Mouse (Mus musculus) C2C12 (cell line): ENCODE results near the gene Sh2b1. TPM values are rescaled to one million over a fixed set of nuclear protein-coding genes. Genes with fewer than 3 reads are reported as not detected.

Experiments
- H3K27me3 ChIP-seq: one replicate; pipeline ENCODE4 v1.6.1; 2011; ENCODE audit not compliant: control insufficient read depth, insufficient read depth, insufficient read length
- H3K36me3 ChIP-seq: one replicate; pipeline ENCODE4 v1.6.1; 2011; ENCODE audit not compliant: control insufficient read depth, insufficient read depth
- H3K4me3 ChIP-seq: one replicate; pipeline ENCODE4 v1.5.1; 2011; ENCODE audit warnings: mild to moderate bottlenecking, control low read depth; ENCODE audit not compliant: poor library complexity, insufficient read depth, severe bottlenecking
- H3K79me2 ChIP-seq: one replicate; pipeline ENCODE4 v1.6.1; 2011; ENCODE audit not compliant: control insufficient read depth, insufficient read depth
- H3K79me3 ChIP-seq: one replicate; pipeline ENCODE4 v1.6.1; 2011; ENCODE audit warnings: low read depth, control low read depth
- H3ac ChIP-seq: one replicate; pipeline ENCODE3; 2011; ENCODE audit warnings: low read depth; ENCODE audit not compliant: control insufficient read depth, insufficient read length
- CEBPB ChIP-seq: IDR thresholded peaks from one replicate; pipeline ENCODE4 v1.6.1; 2011; ENCODE audit warnings: low read depth, mild to moderate bottlenecking, control low read depth, moderate library complexity
- CTCF ChIP-seq: IDR thresholded peaks from one replicate; pipeline ENCODE4 v1.5.1; 2011; ENCODE audit not compliant: control insufficient read depth, insufficient read depth, insufficient read length
- FOSL1 ChIP-seq: IDR thresholded peaks from one replicate; pipeline ENCODE4 v1.8.0; 2011; ENCODE audit warnings: mild to moderate bottlenecking, low read length; ENCODE audit not compliant: poor library complexity, insufficient read depth, severe bottlenecking
- MAX ChIP-seq: IDR thresholded peaks from one replicate; pipeline ENCODE4 v1.6.1; 2011; ENCODE audit warnings: mild to moderate bottlenecking, control low read depth
- MYOD1 ChIP-seq: IDR thresholded peaks from one replicate; pipeline ENCODE4 v1.6.1; 2011; ENCODE audit warnings: low read depth; ENCODE audit not compliant: control insufficient read depth, insufficient read length
- MYOG ChIP-seq: IDR thresholded peaks from one replicate; pipeline ENCODE4 v1.6.1; 2011; ENCODE audit not compliant: control insufficient read depth, insufficient read length; ENCODE audit errors: extremely low read depth
- USF1 ChIP-seq: IDR thresholded peaks from one replicate; pipeline ENCODE4 v1.6.1; 2011; ENCODE audit warnings: low read depth, mild to moderate bottlenecking, control low read depth, moderate library complexity
- polyA plus RNA-seq: library from polyadenylated mRNA; unstranded; fragments of >200 nt; fragmentation: generic; extraction: Trizol; gene quantifications from one replicate; pipeline ENCODE4 v1.2.1, GENCODE M21; 2012; ENCODE audit warnings: missing spikeins

Sh2b1 gene
- polyA plus RNA-seq, 1 experiment: 36.9 TPM

GRCm38 (mm10) chr7:126463004-126463403, 12.2 kb downstream of the Sh2b1 start, which contains the start of gene Atp2a1:
TSS of gene Atp2a1 (minus strand) at chr7:126463108.
- H3K79me3 ChIP-seq: no peaks in the 10 kb centered on the region
- H3K27me3 ChIP-seq: no peaks in the 10 kb centered on the region
- no peak for TF ChIP-seq USF1
- no peak for TF ChIP-seq MAX
- TF ChIP-seq CEBPB: no peak
- no peak for TF ChIP-seq MYOG
- TF ChIP-seq MYOD1: no peak
- no peak for TF ChIP-seq CTCF
- TF ChIP-seq FOSL1: no peak
- H3K79me2 ChIP-seq: no peaks in the 10 kb centered on the region
- H3K36me3 ChIP-seq: peaks cover 10% of the 10 kb centered on the region
- H3ac ChIP-seq: no peak within 1 kb of the TSS
- H3K4me3 ChIP-seq: no peak within 1 kb of the TSS

GRCm38 (mm10) chr7:126461626-126462025, 13.6 kb downstream of the Sh2b1 start:
- TF ChIP-seq CEBPB: no peak
- TF ChIP-seq MAX: no peak
- no peak for TF ChIP-seq MYOG
- TF ChIP-seq CTCF: no peak
- no peak for TF ChIP-seq USF1
- TF ChIP-seq MYOD1: no peak
- TF ChIP-seq FOSL1: no peak
- Histone ChIP-seq H3ac (no peak overlapping the region), H3K79me3 (no peaks in the 10 kb centered on the region), H3K36me3 (no peaks in the 10 kb centered on the region), H3K27me3 (no peaks in the 10 kb centered on the region), H3K4me3 (no peak overlapping the region), H3K79me2 (no peaks in the 10 kb centered on the region)

- Histone ChIP-seq H3K79me2 (no peaks in the 10 kb centered on the region), H3K4me3 (no peak overlapping the region), H3K79me3 (no peaks in the 10 kb centered on the region), H3K27me3 (no peaks in the 10 kb centered on the region), H3K36me3 (no peaks in the 10 kb centered on the region), H3ac (no peak overlapping the region)
- no peak for TF ChIP-seq MYOG
- no peak for TF ChIP-seq FOSL1
- TF ChIP-seq MAX: no peak
- TF ChIP-seq CEBPB: no peak
- TF ChIP-seq USF1: no peak
- TF ChIP-seq CTCF: no peak
- TF ChIP-seq MYOD1: no peak
These were observed 14.4 kb downstream of the Sh2b1 start for GRCm38 (mm10) chr7:126460623-126461399.

- no peak overlapping the region for H3ac ChIP-seq
- TF ChIP-seq MYOG: no peak
- no peak for TF ChIP-seq USF1
- TF ChIP-seq MYOD1: no peak
- TF ChIP-seq MAX: no peak
- no peak for TF ChIP-seq FOSL1
- TF ChIP-seq CTCF: no peak
- TF ChIP-seq CEBPB: no peak
- no peaks in the 10 kb centered on the region for H3K27me3 ChIP-seq
- no peaks in the 10 kb centered on the region for H3K36me3 ChIP-seq
- no peak overlapping the region for H3K4me3 ChIP-seq
- H3K79me2 ChIP-seq: no peaks in the 10 kb centered on the region
- H3K79me3 ChIP-seq: no peaks in the 10 kb centered on the region
These were observed 16.2 kb downstream of the Sh2b1 start for GRCm38 (mm10) chr7:126458844-126459618.

GRCm38 (mm10) chr7:126458225-126458624, 17.0 kb downstream of the Sh2b1 start:
- Histone ChIP-seq H3K79me2 (no peaks in the 10 kb centered on the region), H3K4me3 (no peak overlapping the region), H3ac (no peak overlapping the region), H3K79me3 (no peaks in the 10 kb centered on the region), H3K27me3 (no peaks in the 10 kb centered on the region), H3K36me3 (no peaks in the 10 kb centered on the region)
- no peak for TF ChIP-seq USF1
- no peak for TF ChIP-seq CEBPB
- TF ChIP-seq MYOG: no peak
- no peak for TF ChIP-seq FOSL1
- TF ChIP-seq MAX: no peak
- TF ChIP-seq MYOD1: no peak
- no peak for TF ChIP-seq CTCF
